Mouse (Mus musculus): Measurements from ENCODE around the gene Asb16.

Asb16 gene

GRCm38 (mm10) chr11:102308979-102309378, 40.4 kb downstream of the Asb16 start:
- no peak for TF ChIP-seq GATA4 (IDR thresholded peaks at IDR 0.05; ENCODE audit: insufficient replicate concordance, low read length)

GRCm38 (mm10) chr11:102309821-102310617, 41.5 kb downstream of the Asb16 start:
- TF ChIP-seq GATA4 (IDR thresholded peaks at IDR 0.05; ENCODE audit: insufficient replicate concordance, low read length): no peak

- TF ChIP-seq GATA4 (IDR thresholded peaks at IDR 0.05; ENCODE audit: insufficient replicate concordance, low read length): no peak
Measured at GRCm38 (mm10) chr11:102310768-102311695, 42.5 kb downstream of the Asb16 start.

- no peak for TF ChIP-seq GATA4 (IDR thresholded peaks at IDR 0.05; ENCODE audit: insufficient replicate concordance, low read length)
Measured at GRCm38 (mm10) chr11:102311966-102312365, 43.4 kb downstream of the Asb16 start.

DNA sequence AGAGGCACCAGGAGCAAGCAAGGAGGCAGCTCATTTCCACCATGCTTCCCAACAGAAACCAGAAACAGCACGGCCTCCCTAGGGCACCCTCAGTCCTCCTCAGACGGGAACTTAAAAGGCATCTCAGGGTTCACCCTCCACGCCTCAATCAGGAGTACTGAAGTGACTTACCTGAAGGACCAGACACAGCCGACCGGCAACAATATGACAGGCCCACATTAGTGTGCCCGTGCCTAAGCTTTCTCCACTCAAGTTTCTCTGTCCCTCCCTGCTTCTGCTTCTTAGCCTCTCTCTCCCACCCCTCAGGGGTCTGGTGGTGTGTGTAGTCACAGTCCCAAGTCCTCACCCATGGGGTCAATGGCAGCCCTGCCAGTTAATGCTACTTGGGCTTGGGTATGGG, 44.0 kb downstream of the Asb16 start:
- TF ChIP-seq GATA4 (IDR thresholded peaks at IDR 0.05; ENCODE audit: insufficient replicate concordance, low read length): no peak

- TF ChIP-seq GATA4 (IDR thresholded peaks at IDR 0.05; ENCODE audit: insufficient replicate concordance, low read length): no peak
Measured at GRCm38 (mm10) chr11:102314321-102314720, 45.8 kb downstream of the Asb16 start.

GRCm38 (mm10) chr11:102315690-102316571, 47.4 kb downstream of the Asb16 start:
- TF ChIP-seq GATA4 (IDR thresholded peaks at IDR 0.05; ENCODE audit: insufficient replicate concordance, low read length): no peak

GRCm38 (mm10) chr11:102316572-102317297, 48.2 kb downstream of the Asb16 start:
- TF ChIP-seq GATA4 (IDR thresholded peaks at IDR 0.05; ENCODE audit: insufficient replicate concordance, low read length): no peak

- TF ChIP-seq GATA4 (IDR thresholded peaks at IDR 0.05; ENCODE audit: insufficient replicate concordance, low read length): no peak
Measured at GRCm38 (mm10) chr11:102317298-102317900, 48.9 kb downstream of the Asb16 start.

DNA sequence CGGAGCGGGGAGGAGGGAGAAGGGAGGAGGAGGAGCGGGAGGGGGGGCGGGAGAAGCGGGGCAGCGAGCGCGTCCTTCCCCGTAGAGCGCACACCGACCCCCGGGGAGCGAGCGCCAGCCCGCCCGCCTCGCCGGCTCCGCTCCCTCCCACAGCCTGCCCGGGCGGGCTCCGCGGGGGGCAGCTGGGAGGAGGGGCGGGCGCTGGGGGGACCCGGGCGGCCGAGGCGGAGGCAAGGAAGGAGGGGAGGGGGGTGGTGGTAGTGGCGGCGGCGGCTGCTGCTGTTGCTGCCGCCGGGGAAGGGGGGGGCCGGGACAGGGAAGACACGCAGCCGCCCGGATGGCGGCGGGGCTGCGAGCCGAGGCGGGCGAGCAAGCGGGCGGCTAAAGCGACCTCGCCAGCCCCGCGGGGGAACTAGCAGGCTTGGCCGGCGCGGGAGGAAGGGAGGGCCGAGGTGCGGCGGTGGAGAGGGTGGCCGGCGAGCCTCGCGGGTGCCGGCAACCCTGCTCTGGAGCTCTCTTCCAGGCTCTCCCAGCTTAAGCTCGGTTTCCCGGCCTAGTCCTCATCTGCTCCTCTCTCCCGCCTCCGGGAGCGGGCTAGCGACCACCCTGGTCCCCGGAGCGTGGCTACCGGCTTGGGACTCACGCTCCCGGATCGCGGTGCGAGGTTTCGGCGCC, 49.5 kb downstream of the Asb16 start:
- no peak for TF ChIP-seq GATA4 (IDR thresholded peaks at IDR 0.05; ENCODE audit: insufficient replicate concordance, low read length)

DNA sequence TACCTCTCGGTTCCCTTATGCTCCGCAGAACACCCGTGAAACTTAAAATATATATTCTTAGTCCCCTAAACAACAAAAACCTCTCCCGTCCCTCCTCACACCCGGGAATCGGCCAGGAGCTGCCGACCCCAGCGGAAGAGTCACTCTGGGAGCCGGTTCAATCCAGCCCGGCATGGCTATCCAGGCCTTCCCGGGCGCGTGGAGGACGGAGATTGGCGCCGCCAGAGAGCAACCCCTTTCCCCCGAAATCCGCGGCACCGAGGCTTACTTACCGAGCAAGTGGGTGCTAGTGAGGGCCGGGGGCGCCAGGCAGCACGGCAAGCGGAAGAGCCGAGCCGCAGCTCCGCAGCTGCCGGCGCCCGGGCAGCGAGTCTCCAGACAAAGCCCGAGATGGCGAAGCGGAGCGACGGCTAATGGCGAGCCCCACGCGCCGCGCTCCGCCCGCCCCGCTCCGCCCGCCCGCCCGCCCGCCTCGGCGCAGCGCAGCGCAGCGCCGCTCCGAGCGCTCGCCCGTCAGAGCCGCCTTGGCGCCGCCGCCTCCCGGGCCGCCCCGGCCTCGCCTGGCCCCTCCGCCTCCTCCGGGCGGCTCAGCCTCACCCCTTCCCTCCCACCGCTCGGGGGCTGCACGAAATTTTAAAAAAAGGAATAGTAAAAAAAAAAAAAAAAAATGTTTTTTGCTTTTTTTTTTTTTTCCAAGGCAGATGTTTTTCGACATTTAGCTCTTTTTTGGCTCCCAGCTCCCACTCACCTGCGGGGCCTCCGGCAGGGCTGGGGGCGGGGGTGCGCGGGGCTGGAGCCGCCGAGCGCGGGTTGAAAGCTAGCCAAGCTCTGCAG, 50.2 kb downstream of the Asb16 start:
- no peak for TF ChIP-seq GATA4 (IDR thresholded peaks at IDR 0.05; ENCODE audit: insufficient replicate concordance, low read length)

DNA sequence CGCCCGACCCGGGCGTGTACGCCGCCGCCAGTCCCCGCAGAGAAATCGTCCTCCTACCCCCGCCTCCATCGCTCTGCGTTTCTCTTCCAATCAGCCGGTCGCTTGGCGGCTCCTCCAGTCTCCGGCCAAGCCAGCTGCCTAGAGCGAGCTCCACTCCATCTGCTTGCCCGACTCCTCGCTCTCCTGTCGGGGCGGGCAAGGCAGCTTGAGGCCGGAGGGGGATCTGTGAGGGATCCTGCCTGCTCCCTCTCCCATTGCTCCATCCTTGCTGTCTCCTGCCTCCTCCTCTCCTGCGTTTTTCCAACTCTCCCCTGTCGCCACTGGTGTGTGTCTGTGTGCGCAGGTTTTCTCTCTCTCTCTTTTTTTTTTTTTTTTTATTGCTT, 50.9 kb downstream of the Asb16 start, which contains the start of gene Ubtf:
Gene Ubtf, minus strand, starts transcription at position 333 of the 383 bp plus-strand sequence.
- no peak for TF ChIP-seq GATA4 (IDR thresholded peaks at IDR 0.05; ENCODE audit: insufficient replicate concordance, low read length)
